Mouse (Mus musculus): ENCODE results near the gene Vmp1.

DNA sequence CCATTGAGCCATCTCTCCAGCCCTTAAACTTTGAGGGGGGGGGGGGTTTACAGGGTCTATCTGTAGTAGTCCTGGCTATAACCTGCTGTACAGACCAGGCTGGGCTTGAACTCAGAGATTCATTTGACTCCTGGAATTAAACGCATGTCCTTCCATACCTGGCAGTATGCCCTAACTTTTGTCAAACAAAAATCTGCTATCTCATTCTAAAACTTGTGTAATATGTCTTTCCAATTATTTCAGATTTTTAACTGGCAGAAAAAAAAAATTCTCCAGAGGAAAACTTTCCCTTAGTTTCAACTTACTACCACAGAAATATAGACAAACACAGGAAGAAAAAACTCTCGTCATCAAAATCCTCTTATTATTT lies 143.2 kb downstream of the Vmp1 start:
- TF ChIP-seq GATA1 (IDR thresholded peaks at IDR 0.05; ENCODE audit: low read length): no peak
- TF ChIP-seq TAL1 (IDR thresholded peaks at IDR 0.05; ENCODE audit: low read length): no peak

Data from erythroblast, embryonic 14.5 days (primary cell).